Mouse (Mus musculus): Measurements from ENCODE around the gene Pak2. TPM values are rescaled to one million over a fixed set of nuclear protein-coding genes. Genes with fewer than 3 reads are reported as not detected.

Gene Pak2
- 40.5 and 94.6 TPM in 2 replicates for polyA plus RNA-seq (2012; ENCODE audit: low replicate concordance)

GRCm38 (mm10) chr16:32078991-32079511 lies at the start of gene Pak2:
Gene Pak2 (minus strand): TSS chr16:32079342.

DNA sequence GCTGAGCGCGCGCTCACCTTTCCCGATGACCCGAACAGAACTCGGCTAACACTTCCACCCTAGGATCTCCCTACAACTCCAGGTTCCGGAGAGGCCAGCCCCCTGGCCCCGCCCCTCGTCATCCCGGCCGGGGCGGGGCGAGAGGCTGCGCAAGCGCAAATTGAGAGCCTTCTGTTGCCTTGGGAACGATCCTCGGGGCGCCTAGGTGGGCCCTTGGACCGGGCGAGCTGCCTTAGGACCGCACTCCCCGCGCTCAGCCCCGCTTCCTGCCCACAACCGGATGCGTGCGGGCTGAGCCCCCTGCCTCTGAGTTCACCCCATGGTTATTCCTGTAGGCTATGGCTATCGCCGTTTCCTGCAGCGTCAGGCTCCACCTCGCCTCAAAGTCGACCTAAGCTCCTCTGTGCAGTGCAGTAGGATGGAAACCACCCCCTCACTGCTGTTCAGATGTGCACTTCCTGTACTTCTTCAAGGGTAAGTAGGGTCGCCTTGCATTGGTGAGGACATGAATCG lies 20.6 kb upstream of the Pak2 start, which contains the start of the genes Pigx and Cep19:
Gene Pigx, minus strand, starts transcription at position 103 of the 513 bp plus-strand sequence.
Gene Cep19, plus strand, starts transcription at position 163 of the 513 bp plus-strand sequence.

DNA sequence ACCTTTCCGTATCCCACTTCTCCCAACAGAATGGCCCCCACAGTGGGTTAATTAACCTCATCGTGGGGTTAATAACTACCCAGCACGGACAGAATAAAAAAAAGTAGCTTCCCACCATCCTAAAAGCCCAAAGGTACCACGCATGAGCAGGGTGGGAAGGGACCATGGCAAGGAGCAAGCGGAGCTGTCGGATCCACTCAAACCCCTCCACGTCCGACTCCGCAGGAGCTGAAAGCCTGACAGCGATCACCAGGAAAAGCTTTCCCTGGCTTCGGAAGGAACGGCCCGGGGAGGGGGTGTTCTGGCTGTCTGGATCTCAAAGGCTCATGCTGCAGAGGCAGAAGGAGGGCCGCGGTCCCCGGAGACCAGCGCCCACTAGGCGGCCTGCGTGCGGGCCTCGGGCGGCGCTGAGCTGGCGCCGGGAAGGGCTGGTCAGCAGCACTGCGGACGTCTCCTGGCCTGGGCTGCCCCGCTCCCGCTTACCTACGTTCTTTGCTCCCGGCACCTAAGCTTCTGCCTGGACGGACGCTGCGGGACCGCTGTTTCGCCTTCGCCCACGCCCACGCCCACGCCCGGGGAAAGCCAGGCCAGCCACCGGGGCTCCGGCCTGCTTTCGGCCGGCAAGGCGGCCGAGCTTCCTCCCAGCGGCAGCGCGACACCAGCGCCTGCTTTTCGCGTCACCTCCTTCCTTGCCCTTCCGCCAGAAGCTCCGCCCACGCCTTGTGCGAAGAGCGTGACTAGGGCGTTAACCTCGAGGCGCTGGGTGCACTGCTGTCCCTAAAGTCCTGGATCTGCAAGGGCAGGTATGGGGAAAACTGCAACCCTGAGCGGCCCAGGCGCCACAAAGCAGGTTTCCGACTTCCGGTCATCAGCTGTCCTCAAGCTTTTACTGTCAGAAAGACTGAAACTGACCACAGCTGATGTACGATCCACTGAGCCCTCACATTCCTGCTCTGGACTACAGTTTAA lies 76.3 kb downstream of the Pak2 start, which contains the start of gene Senp5:
Gene Senp5, minus strand, starts transcription at position 779 of the 969 bp plus-strand sequence.

Other genes with a start within 250 kb of the Pak2 start
- gene Meltf, start 200.5 kb downstream of the Pak2 start, polyA plus RNA-seq (2012; ENCODE audit: low replicate concordance): 0.04 and 0.07 TPM in 2 replicates
- 0.84 and 2.6 TPM in 2 replicates for gene Pigz, start 145.5 kb downstream of the Pak2 start, polyA plus RNA-seq (2012; ENCODE audit: low replicate concordance)
- 37.0 and 78.6 TPM in 2 replicates for gene 0610012G03Rik, start 130.8 kb downstream of the Pak2 start, polyA plus RNA-seq (2012; ENCODE audit: low replicate concordance)
- gene Ncbp2, start 130.8 kb downstream of the Pak2 start, polyA plus RNA-seq (2012; ENCODE audit: low replicate concordance): 27.5 and 34.0 TPM in 2 replicates
- 3.4 and 3.7 TPM in 2 replicates for gene Senp5, start 76.1 kb downstream of the Pak2 start, polyA plus RNA-seq (2012; ENCODE audit: low replicate concordance)
- gene Pigx, start 20.4 kb upstream of the Pak2 start, polyA plus RNA-seq (2012; ENCODE audit: low replicate concordance): 33.5 and 70.6 TPM in 2 replicates
- gene Cep19, start 20.5 kb upstream of the Pak2 start, polyA plus RNA-seq (2012; ENCODE audit: low replicate concordance): 4.6 and 10.7 TPM in 2 replicates
- gene Nrros, start 86.3 kb upstream of the Pak2 start, polyA plus RNA-seq (2012; ENCODE audit: low replicate concordance): 175 and 488 TPM in 2 replicates
- gene Bex6, start 100.5 kb upstream of the Pak2 start, polyA plus RNA-seq (2012; ENCODE audit: low replicate concordance): 0.53 and 0.64 TPM in 2 replicates
- gene Fbxo45, start 167.8 kb upstream of the Pak2 start, polyA plus RNA-seq (2012; ENCODE audit: low replicate concordance): 2.9 and 4.5 TPM in 2 replicates
- gene Wdr53, start 167.9 kb upstream of the Pak2 start, polyA plus RNA-seq (2012; ENCODE audit: low replicate concordance): 8.7 and 11.7 TPM in 2 replicates
- not detected in 2 replicates for gene Smco1, start 192.1 kb upstream of the Pak2 start, polyA plus RNA-seq (2012; ENCODE audit: low replicate concordance)
- gene Rnf168, start 198.1 kb upstream of the Pak2 start, polyA plus RNA-seq (2012; ENCODE audit: low replicate concordance): 7.9 and 9.9 TPM in 2 replicates

Data from hematopoietic multipotent progenitor cell, adult 10-12 weeks (in vitro differentiated cells).